Mouse (Mus musculus) ES-Bruce4 (cell line): ENCODE measurements around the gene Akr1c19.
A peak's percentile ranks its signal among the peaks of the same experiment; 100 is the strongest.

Experiments
- CTCF ChIP-seq: IDR thresholded peaks from one replicate; pipeline ENCODE4 v1.8.1; 2011; ENCODE audit warnings: low read depth, low read length
- EP300 ChIP-seq: IDR thresholded peaks from 2 replicates; pipeline ENCODE4 v1.6.1; 2011; ENCODE audit warnings: low read depth, low read length; ENCODE audit not compliant: insufficient read depth
- POLR2A ChIP-seq: IDR thresholded peaks from one replicate; pipeline ENCODE4 v1.8.1; 2011; ENCODE audit warnings: low read length; ENCODE audit not compliant: insufficient read depth

DNA sequence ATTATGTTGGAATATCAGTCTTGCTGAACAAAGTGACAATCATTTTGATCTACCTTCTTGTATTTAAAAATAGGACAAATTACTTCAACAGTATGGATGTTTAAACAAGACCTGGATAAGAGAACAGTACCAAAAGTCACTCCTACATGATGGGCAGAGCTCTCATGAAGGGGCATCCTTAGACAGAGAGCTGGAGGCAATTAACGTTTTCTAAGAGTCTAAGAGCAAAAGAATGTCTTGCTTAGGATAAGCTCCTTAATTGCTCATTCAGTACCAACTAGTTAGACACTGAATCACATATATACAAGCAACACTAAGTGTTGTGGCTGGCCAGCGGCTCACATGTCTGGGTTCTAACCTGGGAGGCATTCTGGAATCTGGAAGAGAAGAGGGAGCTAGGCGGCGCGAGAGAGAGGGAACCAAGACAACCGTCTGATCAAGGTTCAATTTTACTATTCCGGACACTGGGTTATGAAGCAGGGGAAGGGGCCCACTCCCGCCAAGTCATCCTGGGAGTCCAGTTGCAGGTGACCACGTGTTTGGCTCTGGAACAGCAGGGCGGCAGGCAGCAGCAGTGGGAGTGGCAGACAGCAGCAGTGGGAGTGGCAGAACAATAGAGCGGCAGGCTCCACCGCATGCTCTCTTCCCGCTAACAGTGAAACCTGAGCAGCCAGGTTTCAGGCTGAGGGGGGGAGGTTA is 16.5 kb downstream of the Akr1c19 start:
- TF ChIP-seq POLR2A (no peak), CTCF (no peak), EP300 (peak; percentile 93)
